Mouse (Mus musculus) left cerebral cortex, adult 2 months (tissue): ENCODE results near the gene Tacc2. TPM values are rescaled to one million over a fixed set of nuclear protein-coding genes. Genes with fewer than 3 reads are reported as not detected.

Experiments
- DNase-seq, 2 experiments: peaks; one replicate each; pipeline ENCODE4 v3.0.0; 2021 to 2022; ENCODE audit warnings: low spot score in 2 of 2, mixed read lengths in 1 of 2; ENCODE audit errors: extremely low spot score in 1 of 2
- H3K27ac ChIP-seq: fragments of 200-600 bp; 2 replicates; pipeline ENCODE4 v1.8.1; 2022
- H3K4me3 ChIP-seq: fragments of 200-600 bp; 2 replicates; pipeline ENCODE4 v1.8.1; 2022
- CTCF ChIP-seq: fragments of 200-600 bp; IDR thresholded peaks from 2 replicates; pipeline ENCODE4 v1.8.1; 2022; ENCODE audit warnings: antibody characterized with exemption, mild to moderate bottlenecking, moderate library complexity
- intact Hi-C: fragments of 180-260 bp; cut with DNase I; formaldehyde crosslinking; loops from one replicate; pipeline ENCODE4 v1.15.1; 2025
- total RNA-seq, 2 experiments: library from RNA; stranded (reverse); gene quantifications; 2 replicates each; pipeline ENCODE4 v1.2.3; 2021

Tacc2 gene
- total RNA-seq, 2 experiments from 2014 or later = 65.9 to 67.6 TPM

DNA sequence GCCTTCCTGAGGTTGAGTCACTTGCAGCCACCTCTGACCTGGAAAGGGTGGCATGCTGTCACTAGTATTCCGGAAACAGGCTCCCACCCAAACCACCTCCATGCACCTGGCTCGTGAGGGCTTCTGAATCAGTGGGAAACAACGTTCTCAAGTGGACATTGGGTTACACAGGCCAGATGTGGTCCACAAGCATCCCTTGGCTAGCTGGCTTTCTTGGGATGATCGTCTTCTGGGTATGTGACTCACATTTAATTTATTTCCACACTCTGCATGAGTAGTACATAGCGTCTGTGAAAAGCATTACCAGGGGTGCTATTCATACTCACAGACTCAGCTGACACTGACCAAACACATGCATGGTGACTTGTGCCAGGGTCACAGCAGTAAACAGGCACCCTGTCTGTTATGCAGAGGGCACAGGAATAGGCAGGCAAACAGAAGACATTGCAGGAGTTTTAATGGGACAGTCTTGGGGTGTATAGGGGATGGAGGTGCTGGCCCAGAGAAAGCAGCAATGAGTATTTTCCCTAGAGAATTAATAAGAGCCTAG, 205.3 kb downstream of the Tacc2 start:
- intact Hi-C loops = no loop called here
- DNase-seq = no peak
- Histone ChIP-seq H3K27ac (no peak overlapping the region), H3K4me3 (no peak overlapping the region)
- TF ChIP-seq CTCF = no peak

DNA sequence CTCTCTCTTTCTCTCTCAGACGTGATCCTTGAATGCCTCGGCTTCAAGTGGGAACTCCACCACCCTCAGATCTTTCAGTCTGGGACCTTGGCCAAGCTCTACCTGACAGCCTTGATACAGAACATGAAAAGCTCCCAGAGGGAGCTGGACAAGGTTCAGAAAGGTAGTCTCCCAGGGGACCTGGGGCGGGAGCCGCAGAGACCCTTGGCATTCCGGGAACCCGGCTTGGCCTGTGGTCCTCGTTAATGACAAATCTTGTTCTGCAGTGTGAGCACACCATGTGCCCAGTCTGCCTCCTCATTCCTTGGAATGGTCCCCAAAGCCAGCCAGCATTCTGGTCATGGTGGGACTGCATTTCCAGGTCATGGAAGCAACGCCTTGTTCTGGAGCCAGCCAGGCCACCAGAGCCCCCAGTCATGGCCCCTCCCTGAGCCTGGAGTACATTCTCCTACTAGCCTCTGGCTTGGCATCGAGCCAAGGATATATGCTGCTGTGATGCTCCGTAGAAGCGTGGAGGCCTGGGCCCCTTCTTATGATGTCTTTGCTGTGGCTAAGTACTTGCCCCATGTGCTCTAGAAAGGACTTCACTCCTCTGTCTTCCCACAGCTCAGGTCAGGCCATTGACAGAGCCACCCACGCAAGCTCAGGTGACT, 208.8 kb downstream of the Tacc2 start:
- H3K27ac ChIP-seq = no peak overlapping the region

DNA sequence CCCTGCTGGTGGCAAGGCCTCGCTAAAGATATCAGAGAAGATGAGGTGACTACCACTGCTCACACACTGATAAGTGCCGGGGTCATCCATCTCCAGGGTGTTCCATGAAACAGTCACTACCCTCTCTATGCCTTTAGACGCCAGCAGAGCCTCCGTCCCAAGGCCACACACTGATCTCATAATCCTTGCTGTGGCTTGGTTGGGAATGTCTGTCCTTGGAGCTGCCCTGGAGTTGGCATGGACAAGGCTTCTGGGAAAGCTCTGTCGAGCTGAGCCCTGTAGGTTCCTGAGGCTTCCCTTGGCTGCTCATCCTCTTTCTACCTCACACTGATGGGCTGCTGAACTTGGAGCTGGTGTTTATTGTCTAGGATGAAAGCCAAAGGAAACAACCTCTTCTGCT, 209.5 kb downstream of the Tacc2 start:
- intact Hi-C loops = no loop called here
- no peak for TF ChIP-seq CTCF
- H3K4me3 ChIP-seq = no peak overlapping the region
- DNase-seq = no peak
- no peak overlapping the region for H3K27ac ChIP-seq

More for the DNA sequence above, 208.8 kb downstream of the Tacc2 start:
- intact Hi-C loops = no loop called here
- TF ChIP-seq CTCF = no peak
- no peak overlapping the region for H3K4me3 ChIP-seq
- DNase-seq = no peak

DNA sequence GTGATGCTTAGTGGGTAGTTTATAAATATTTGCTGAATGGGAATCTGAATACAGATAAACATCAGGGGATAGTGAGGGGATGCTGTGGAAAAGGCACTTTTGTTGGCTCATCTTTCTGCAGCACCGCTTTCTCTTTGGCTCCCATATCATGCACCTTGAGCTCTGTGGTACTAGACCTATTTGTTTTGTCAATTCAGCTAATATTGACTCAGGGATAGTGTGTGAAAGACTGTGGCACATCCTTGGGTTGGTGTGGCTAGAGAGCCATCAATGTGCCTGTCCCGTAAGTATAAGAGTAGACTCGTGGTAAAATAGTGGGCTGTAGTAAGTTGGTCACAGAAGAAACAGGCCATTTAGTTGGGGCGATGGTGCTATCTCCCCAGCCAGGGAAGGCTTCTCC, 210.3 kb downstream of the Tacc2 start:
- Histone ChIP-seq H3K4me3 (no peak overlapping the region), H3K27ac (no peak overlapping the region)
- no peak for DNase-seq
- intact Hi-C loops = no loop called here
- no peak for TF ChIP-seq CTCF

DNA sequence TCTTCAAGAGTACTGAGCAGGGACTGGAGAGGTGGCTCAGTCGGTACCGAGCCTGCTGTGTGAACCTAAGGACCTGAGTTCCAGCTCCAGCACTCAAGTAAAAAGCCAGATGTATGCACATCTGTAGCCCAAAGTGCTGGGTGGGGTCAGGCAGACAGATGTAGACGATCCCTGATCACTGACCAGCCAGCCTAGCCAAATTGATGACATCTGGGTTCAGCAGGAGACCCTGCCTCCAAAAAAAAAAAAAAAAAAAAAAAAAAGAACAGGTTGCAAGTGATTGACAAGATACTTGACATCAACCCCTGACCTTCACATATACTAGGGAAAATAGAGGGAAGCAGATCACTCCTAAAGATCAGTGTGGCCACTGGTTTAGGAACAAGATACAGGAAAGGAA, 211.7 kb downstream of the Tacc2 start:
- intact Hi-C loops = no loop called here
- H3K4me3 ChIP-seq = no peak overlapping the region
- no peak overlapping the region for H3K27ac ChIP-seq
- TF ChIP-seq CTCF = no peak
- no peak for DNase-seq

DNA sequence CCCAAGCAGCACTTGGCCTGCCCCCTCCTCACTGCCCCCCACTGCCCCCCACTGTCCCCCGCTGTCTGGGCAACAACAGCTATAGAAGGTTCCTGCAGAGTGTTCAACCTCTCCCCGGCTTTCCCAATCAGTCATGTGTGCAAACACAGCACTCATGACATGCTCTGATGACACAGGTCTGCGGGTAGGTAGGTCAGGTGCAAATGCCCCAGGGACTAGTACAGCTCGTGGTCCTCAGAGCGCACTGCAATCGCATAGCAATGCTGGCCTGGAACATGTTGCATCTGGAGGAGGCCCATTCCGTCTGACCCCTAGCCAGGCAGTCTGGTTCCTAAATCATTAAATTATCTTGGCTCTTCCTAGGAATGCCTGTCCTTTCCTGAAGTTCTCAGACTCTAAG, 212.2 kb downstream of the Tacc2 start:
- H3K27ac ChIP-seq = no peak overlapping the region

DNA sequence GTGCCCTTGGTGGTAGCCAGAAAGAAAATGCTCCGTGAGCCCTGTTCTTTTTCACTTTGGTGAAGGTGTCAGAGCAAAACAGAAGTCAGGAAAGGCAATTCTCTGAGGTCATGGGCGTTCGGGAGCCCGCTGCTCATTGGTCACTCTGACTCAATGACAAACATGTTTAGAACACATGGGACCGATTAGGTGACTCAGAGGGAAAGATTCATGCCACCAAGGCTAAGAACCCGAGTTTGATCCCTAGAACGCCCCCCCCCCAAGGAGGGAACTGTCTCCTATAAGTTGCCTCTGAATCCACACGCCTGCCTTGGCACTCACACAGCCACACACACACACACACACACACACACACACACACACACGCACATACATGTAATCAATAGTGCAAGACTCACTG, 216.4 kb downstream of the Tacc2 start:
- Histone ChIP-seq H3K27ac (no peak overlapping the region), H3K4me3 (no peak overlapping the region)
- TF ChIP-seq CTCF = no peak
- DNase-seq = no peak
- intact Hi-C loops = no loop called here

More for the DNA sequence above, 212.2 kb downstream of the Tacc2 start:
- intact Hi-C loops = no loop called here
- no peak for TF ChIP-seq CTCF
- DNase-seq = no peak
- H3K4me3 ChIP-seq = no peak overlapping the region

DNA sequence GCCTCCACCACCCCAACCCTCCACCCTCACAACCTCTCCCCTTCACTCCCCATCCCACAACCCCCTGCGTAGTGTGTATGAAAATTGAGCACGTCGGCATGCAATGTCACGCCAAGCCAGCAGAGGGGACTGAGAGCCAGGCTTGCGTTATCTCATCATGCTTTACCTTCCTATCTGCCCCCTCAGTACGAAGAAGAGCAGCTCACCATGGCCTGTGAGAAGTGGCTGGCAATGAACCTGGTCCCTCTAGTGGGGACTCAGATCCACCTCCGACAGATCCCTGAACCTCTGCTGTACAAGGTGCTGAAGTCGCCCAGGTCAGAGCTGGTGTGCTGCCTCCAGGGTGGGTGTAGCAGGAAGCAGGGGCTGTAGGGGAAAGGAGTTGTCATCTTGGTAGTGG, 219.5 kb downstream of the Tacc2 start:
- H3K4me3 ChIP-seq = no peak overlapping the region
- peak; percentile 32 for TF ChIP-seq CTCF
- no peak overlapping the region for H3K27ac ChIP-seq
- intact Hi-C loops = no loop called here
- DNase-seq = no peak

DNA sequence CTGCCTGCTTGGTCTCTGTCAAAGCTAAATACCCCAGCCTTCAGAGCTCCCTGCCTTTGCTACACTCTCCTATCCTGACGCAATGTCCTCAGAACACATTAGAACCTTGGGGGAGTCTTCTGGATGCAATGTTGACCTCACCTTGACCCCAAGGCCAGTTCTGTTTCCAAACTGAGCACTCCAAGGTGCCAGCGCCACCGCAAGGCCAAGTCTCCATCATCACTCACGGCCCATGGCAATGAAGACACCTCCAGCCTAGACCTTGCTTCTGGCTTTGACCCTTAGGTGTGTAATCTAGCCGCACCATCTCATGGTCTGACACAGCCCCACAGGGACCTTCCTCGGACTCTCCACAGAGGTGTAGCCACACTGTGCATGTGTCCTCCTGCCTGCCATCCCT, 220.3 kb downstream of the Tacc2 start:
- DNase-seq = no peak
- H3K4me3 ChIP-seq = no peak overlapping the region
- intact Hi-C loops = no loop called here
- no peak overlapping the region for H3K27ac ChIP-seq
- no peak for TF ChIP-seq CTCF

DNA sequence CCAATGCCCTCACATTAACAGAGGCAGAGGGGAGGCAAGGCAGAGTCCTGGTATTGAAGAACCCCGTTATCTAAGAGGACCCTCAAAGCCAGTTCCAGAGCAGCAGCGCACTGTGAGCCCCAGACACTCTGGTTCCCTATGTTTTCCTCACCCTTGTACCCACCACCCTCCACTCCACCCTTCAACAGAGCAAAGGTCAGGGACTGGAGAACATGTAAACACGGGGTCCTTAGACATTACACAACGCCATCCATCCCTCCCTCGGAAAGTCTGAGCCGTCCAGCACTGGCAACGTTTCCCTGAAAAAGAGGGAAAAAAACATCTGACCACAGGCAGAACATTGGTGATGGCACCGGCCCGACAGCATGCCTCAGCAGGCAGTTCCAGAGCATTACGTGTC, 222.2 kb downstream of the Tacc2 start:
- H3K27ac ChIP-seq = no peak overlapping the region
- no peak for TF ChIP-seq CTCF
- H3K4me3 ChIP-seq = no peak overlapping the region
- intact Hi-C loops = no loop called here
- no peak for DNase-seq

DNA sequence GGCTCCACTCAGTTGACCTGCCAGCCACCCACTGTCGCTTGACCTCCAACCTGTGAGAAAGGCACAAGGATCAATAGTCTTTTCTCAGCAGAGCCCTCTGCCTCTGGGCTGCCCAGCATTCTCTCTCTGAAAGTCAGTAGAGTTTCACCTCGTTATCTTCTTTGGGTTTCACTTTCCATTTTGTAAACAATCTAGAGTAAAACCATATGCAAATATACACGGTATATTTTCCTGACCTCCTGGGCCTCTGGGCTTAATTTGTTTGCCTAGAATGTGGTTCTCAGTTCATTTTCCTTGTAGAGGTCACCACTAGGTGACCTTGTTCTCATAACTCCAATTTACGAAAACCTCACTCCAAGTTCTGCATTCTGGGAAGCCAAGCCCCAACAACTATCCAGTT, 223.4 kb downstream of the Tacc2 start:
- DNase-seq = no peak
- intact Hi-C loops = no loop called here
- H3K4me3 ChIP-seq = no peak overlapping the region
- H3K27ac ChIP-seq = no peak overlapping the region
- TF ChIP-seq CTCF = no peak

DNA sequence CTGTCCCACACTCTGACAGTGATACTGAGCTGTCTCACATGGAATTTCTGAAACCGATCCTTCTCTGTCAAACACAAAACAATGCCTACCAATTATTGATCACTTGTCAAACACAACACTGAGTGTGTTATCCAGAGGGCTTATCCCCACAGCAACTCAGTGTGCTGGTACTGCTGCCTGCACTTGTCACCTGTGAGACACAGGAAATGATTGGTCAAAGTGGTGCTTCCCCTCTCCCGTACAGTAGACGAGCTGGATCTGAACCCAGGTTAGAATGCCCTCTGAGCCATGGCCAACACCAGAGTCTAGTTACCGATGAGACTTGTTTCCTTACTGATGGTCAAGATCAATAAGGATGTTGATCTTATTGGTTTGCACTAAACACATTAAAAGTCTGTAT, 224.6 kb downstream of the Tacc2 start:
- no peak for TF ChIP-seq CTCF
- no peak overlapping the region for H3K4me3 ChIP-seq
- intact Hi-C loops = no loop called here
- no peak for DNase-seq
- H3K27ac ChIP-seq = no peak overlapping the region

DNA sequence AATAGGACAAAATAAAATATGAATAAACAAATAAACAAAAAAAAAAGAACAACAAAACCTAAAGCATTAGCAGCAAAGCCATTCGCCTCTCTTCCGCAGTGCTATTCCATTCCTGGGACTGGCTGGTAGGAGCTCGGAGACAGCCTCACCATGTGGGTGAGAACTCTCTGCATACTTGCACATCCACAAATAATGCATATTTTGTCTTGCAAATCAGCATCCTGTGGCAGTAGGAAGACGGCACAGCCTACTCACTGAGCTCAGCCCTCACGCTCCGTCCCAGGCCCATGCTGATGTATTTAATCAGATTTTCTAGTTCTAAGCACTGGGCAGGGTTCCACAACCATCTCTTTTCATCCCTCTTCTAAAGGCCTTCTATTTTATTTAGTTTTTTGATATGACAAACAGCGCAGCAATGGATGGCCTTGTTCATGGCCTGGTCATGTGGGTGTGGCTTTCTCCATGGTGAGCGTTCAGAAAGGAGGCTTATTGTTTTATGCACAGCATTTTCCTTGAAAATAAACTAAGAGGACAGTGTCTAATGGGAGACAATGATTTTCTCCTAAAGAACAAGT, 226.1 kb downstream of the Tacc2 start:
- intact Hi-C loops = no loop called here
- Histone ChIP-seq H3K4me3 (no peak overlapping the region), H3K27ac (no peak overlapping the region)
- DNase-seq = no peak
- TF ChIP-seq CTCF = no peak
